Mouse (Mus musculus) right cerebral cortex, postnatal 10 days (tissue): ENCODE measurements around the gene Agpat1.

Experiments used
- DNase-seq, 2 experiments: peaks; one replicate each; pipeline ENCODE4 v3.0.0; 2021; ENCODE audit warnings: low spot score in 2 of 2

The Agpat1 gene

GRCm38 (mm10) chr17:34585877-34586771 lies 17.9 kb upstream of the Agpat1 start:
- DNase-seq: peak; percentile 67 to 69

- peak; percentile 94 to 96 for DNase-seq
Measured at GRCm38 (mm10) chr17:34586796-34587422, 17.2 kb upstream of the Agpat1 start.

- peak; percentile 97 to 98 for DNase-seq
Measured at GRCm38 (mm10) chr17:34587423-34587811, 16.6 kb upstream of the Agpat1 start.

- DNase-seq: no peak
Measured at GRCm38 (mm10) chr17:34587814-34588213, 16.2 kb upstream of the Agpat1 start.

- DNase-seq: peak in 1 of 2 experiments; percentile 26
Measured at GRCm38 (mm10) chr17:34588767-34589166, 15.3 kb upstream of the Agpat1 start.

- DNase-seq: peak in 1 of 2 experiments; percentile 29
Measured at GRCm38 (mm10) chr17:34589206-34589605, 14.9 kb upstream of the Agpat1 start.

- DNase-seq: peak; percentile 45 to 48
Measured at GRCm38 (mm10) chr17:34589681-34590101, 14.4 kb upstream of the Agpat1 start, which contains the start of gene Gpsm3. TSS of gene Gpsm3 (plus strand) at chr17:34589806.

- peak; percentile 29 to 42 for DNase-seq
Measured at GRCm38 (mm10) chr17:34590154-34590987, 13.7 kb upstream of the Agpat1 start.

- peak; percentile 33 to 47 for DNase-seq
Measured at GRCm38 (mm10) chr17:34591029-34591993, 12.8 kb upstream of the Agpat1 start, which contains the start of gene Pbx2. TSS of gene Pbx2 (plus strand) at chr17:34591266.

- DNase-seq: peak; percentile 94 to 95
Measured at GRCm38 (mm10) chr17:34591994-34592375, 12.1 kb upstream of the Agpat1 start.

GRCm38 (mm10) chr17:34592581-34593549 lies 11.2 kb upstream of the Agpat1 start:
- peak; percentile 65 to 71 for DNase-seq

GRCm38 (mm10) chr17:34593752-34594525 lies 10.1 kb upstream of the Agpat1 start:
- peak in 1 of 2 experiments; percentile 55 for DNase-seq

GRCm38 (mm10) chr17:34596098-34596497 lies 8.0 kb upstream of the Agpat1 start:
- no peak for DNase-seq

GRCm38 (mm10) chr17:34597566-34598095 lies 6.4 kb upstream of the Agpat1 start, which contains the start of gene Ager:
TSS of gene Ager (plus strand) at chr17:34597862.
- peak in 1 of 2 experiments; percentile 28 for DNase-seq

- peak in 1 of 2 experiments; percentile 33 for DNase-seq
Measured at GRCm38 (mm10) chr17:34599891-34600290, 4.2 kb upstream of the Agpat1 start.

GRCm38 (mm10) chr17:34601796-34602195 lies 2.3 kb upstream of the Agpat1 start:
- no peak for DNase-seq

GRCm38 (mm10) chr17:34603375-34604060 lies 544 bp upstream of the Agpat1 start, which contains the start of gene Rnf5:
TSS of gene Rnf5 (minus strand) at chr17:34603690.
- DNase-seq: peak; percentile 100
